Mouse (Mus musculus) gastrocnemius, adult 18-20 months (tissue): ENCODE results near the gene Rtkn2. TPM values are rescaled to one million over a fixed set of nuclear protein-coding genes. Genes with fewer than 3 reads are reported as not detected.
"Not testable (repeated sequence)": the region's sequence is repeated elsewhere in the genome, so short reads cannot be mapped to it uniquely, and the experiment has no call there.

Experiments used
- DNase-seq: peaks from one replicate; pipeline ENCODE4 v3.0.0; 2021; ENCODE audit warnings: low spot score
- total RNA-seq, 2 experiments: library from RNA; stranded (reverse); gene quantifications; 2 replicates each; pipeline ENCODE4 v1.2.3; 2021

The Rtkn2 gene
- total RNA-seq, 2 experiments from 2014 or later: 0.41 to 0.47 TPM

GRCm38 (mm10) chr10:68074291-68074690 is 94.9 kb downstream of the Rtkn2 start:
- DNase-seq: no peak

DNA sequence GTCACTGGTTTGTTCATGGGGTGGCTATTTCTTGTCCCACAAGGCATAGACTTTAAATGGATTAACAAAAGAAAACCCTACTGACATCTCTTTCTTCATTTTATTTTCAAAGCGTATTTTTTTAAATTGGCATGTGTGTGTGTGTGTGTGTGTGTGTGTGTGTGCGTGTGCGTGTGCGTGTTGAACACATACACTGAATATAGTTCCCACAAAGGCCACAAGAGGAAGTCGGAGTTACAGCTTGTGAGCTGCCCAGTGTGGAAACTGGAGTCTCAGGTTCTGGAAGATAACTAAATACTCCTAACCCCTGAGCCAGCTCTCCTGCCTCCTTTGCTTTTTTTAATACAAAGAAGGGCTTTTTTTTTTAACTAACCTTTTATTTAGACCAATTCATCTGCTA is 95.8 kb downstream of the Rtkn2 start:
- DNase-seq: no peak

DNA sequence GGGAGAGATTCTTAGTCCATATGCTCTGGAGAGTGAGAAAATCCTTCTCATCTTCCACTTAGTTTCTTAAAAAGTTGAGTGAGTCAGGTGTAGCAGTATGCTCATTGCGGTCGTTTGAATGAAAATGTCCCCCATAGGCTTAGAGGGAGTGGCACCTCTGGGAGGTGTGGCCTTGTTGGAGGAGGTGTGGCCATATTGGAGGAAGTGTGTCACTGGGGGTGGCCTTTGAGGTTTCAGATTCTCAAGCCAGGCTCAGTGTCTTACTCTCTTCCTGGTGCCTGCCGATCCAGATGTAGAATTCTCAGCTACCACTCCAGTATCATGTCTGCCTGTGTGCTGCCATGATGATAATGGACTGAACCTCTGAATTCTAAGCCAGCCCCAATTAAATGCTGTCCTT is 99.3 kb downstream of the Rtkn2 start:
- no peak for DNase-seq

DNA sequence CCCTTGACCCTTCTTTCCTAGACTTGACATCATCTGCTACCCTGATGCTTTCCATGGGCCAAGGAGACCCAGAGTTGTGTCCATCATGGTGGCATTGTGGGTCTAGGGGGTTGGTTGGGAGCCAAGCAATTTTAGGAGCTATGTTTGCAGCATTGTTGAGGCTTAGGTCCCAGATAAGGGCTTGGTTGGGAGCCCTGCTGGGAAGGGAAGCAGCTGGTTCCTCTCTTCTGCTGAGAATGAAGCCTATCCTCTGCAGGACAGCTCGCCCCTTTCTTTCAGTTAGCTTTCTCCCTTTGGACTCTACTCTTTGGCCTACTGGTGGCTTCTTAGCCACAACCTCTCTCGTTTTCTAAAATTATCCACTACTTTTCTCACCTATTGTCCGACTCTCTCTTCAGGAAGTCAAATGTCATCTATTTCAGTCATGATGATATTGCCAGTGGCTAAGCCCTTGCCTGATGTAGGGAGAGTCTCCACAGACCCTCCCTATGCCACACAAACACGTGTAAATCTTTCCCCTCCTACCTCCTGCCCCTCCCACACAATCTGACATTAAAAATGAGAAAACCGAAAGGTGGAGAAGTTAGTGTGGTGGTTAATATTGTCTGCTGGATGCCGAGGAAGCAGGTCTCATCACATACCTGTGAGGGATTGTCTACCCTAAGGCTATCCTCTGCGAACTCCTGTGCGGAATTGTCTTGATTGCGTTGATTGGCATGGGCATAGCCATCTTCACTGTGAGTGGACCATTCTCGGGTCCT is 100.7 kb downstream of the Rtkn2 start:
- no peak for DNase-seq

GRCm38 (mm10) chr10:68081712-68082111 is 102.3 kb downstream of the Rtkn2 start:
- DNase-seq: no peak

GRCm38 (mm10) chr10:68085574-68085973 is 106.2 kb downstream of the Rtkn2 start:
- no peak for DNase-seq

DNA sequence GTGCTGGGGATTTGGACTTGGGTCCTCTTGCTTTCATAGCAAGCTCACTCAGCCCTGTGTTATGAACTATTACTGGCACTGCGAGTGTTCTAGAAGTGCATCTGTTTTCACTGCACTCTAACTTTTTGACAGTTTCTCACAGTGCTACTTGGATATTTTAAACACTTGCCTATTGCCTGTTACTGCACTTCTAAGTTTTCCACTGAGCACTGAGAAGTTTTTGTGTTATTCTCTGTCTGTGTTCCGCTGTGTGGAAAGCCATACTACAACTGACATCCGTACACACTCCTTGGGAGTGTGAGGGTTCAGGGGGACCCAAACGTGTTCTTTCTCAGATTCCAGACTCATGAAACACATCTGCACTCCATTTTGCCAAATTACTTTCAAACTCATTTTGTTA is 107.6 kb downstream of the Rtkn2 start:
- DNase-seq: no peak

- DNase-seq: no peak
Observed at GRCm38 (mm10) chr10:68087722-68088121, 108.4 kb downstream of the Rtkn2 start.

GRCm38 (mm10) chr10:68089435-68090196 is 110.2 kb downstream of the Rtkn2 start:
- no peak for DNase-seq

DNA sequence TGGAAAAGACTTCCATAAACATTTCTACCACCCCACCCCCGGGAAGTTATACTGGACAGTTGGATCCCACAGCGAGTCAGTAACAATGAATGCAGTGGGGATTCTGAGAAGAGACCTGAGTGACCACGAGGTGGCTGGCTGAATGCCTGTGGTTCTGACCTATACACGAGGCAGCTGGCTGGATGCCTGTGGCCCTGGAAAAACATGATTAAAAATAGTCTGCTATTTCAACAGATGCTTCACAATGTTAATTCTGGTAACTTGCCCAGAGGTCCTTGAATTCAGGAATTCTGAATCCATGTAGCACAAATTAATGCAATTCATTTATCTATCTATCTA is 110.8 kb downstream of the Rtkn2 start:
- DNase-seq: peak; percentile 89

- no peak for DNase-seq
Observed at GRCm38 (mm10) chr10:68090544-68090943, 111.2 kb downstream of the Rtkn2 start.

DNA sequence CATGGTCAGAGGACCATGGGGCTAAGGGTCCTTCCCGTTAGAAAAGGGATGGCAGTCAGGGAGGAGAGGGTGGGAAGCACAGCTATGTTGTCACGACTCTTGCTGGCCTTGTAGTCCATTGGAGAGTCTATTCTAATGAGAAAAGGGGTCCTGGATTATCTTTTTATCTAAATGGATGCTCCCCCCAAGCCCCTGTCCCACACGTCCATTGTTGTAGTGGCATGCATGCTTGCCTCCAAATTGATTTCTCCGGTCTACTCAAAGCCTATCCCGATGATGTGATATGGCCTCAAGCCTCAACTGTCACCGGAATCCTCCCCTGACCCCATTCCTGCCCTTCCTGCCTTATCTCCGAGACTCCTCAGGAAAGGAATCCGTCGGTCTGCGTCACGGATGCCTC is 111.6 kb downstream of the Rtkn2 start:
- no peak for DNase-seq

GRCm38 (mm10) chr10:68091840-68092239 is 112.5 kb downstream of the Rtkn2 start:
- DNase-seq: no peak

DNA sequence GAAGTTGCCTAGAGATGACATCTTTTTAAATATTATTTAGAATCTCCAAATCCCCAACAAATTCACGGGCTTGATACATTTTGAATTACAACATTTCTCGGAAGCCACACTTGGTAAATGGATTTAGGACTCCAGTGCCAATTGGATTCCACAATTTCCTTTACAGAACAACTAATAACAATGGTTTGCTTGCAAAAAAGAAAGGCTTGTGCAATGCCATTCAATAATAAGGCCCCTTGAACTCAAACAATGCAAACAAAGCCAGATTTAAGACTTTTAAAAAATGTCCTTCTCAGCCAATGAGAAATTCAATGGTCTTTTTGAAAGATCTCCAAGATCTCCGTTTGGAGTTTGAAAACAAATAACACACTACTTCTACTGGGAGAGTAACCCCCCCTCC is 114.1 kb downstream of the Rtkn2 start:
- no peak for DNase-seq

DNA sequence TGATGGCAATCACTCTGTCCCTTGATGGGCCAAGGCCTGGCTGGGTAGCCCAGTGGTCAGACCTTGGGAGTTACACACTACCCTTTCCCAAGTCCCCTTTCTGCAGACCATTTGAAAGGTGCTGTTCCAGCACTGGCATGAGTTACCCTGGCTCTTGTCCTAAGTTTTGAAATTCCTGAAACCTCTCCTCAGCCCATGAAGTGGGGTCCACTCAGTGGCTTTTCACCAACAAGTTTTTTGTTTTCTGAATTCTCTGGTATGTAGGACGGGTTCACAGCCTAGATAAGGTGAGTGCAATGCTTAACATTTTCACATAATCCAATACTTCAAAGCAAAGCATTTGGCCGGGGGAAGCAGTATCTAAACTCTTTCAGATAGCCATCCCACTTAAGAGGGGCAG is 115.8 kb downstream of the Rtkn2 start:
- DNase-seq: no peak

DNA sequence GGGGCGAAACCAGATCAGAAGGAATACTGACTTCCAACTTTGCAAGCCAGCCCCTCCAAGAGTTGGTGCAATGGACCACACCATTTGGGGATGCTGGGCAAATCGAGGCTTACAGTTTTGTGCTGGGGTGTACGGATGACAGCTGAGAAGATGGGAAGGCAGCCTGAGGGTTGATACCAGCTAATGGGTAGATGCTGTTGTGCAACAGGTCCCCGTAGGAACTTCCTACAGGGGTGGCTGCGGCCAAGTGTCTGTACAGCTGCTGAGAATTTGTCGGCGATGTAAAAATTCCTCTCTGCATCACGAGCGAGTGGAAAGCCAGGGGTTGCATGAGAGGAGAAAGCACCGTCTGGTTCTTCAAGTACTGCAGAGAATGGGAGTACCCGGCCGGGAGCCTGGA is 117.0 kb downstream of the Rtkn2 start:
- no peak for DNase-seq

DNA sequence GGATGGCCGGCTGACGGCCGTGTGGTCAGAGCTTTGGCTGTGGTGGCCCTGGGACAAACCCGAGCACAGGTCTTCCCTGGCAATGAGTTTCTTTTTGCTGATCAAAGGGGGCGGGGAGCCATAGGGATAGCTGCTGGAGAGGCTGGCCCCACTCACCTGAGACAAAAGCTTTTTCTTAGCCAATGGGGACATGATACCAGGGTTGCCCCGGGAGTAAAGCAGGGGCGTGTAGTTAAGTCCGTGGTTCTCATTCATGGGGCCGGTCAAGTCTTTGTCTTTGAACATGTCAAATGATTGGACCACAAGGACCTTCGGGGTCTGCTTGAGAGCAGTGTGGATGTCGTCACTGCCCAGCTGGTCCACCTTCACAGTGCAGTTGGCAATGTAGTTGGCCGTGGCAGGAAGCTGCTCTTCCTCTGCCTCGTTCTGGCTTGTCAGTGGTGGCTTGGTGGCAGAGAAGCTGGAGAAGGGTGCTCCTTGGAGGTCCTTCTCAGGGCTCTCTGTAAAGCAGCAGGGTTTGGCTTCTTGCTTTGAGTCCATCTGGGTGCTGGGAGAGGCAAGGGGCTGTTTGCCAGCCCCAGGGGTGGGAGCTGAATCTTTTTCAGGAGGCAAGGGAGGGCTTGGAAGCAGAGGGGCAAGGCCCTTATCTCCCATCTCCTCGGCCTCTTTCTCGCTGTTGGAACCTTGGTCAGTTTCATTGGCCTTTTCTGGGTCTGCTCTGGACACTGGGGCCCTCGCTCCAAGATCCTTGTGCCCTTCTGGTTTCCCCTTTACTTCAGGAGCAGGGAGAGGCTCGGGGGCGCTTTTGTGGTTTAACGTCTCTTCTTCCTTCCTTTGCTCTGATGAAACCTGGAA is 118.7 kb downstream of the Rtkn2 start:
- DNase-seq: no peak

- DNase-seq: not testable (repeated sequence)
Observed at GRCm38 (mm10) chr10:68099801-68100200, 120.4 kb downstream of the Rtkn2 start.

DNA sequence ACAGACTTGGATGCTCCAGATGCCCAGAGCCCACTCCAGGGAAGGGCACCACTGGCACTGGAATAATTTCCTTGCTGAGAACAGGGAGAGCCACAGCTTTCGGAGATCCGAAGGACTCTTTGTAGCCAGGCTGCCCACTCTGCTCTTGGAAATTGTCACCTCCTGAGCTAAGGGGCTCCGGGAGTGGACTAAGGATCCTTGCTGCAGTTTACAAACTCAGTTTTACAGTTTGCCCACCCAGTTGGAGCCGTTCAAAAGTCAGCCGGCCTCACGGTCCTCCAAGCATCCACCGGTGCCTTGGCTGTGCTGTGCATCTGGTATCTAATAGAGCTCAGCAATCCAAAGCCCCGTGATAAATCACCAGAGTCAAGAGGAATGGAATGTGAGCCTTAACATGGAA is 121.1 kb downstream of the Rtkn2 start:
- DNase-seq: no peak

- DNase-seq: no peak
Observed at GRCm38 (mm10) chr10:68101251-68101650, 121.9 kb downstream of the Rtkn2 start.

GRCm38 (mm10) chr10:68102566-68102965 is 123.2 kb downstream of the Rtkn2 start:
- peak; percentile 85 for DNase-seq
